In the genomic region with DNA sequence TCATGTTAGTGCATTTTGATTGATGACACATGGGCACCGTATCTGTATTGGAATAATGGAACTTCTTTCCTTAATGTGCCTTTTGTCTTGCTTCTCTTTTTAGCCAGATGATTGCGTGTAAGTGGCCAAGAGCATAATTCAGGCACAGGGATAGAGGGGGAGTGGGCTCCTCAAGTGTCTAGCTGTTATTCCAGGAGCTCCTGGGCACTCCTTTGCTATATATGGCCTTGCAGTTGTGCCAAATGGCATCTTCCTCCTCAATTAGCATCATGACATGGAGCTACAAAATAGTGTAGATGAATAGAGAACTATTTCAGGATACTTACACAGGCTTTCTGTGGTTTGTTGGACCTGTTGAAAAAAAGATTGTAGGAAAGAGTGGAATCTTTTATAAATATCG, we compare ENCODE assay signal across 36 mouse cellular contexts. TPM values are rescaled to one million over a fixed set of nuclear protein-coding genes. Genes with fewer than 3 reads are reported as not detected.
"Had no signal": no experiment of that assay in that cellular context is flagged by ENCODE, and none has a peak within 500 bp of the region (broad histone marks: within the 10 kb centered on the region; RNA-seq: fewer than 3 reads in every experiment).

No protein-coding gene starts in this region.

- H3K4me3 ChIP-seq: limb, embryonic 10.5 days; limb, embryonic 12.5 days; limb, embryonic 13.5 days; limb, embryonic 15.5 days; liver, embryonic 12.5 days; liver, embryonic 13.5 days; liver, embryonic 15.5 days; lung, embryonic 15.5 days; megakaryocyte, embryonic 14.5 days; midbrain, embryonic 10.5 days; midbrain, embryonic 12.5 days; midbrain, embryonic 13.5 days; midbrain, embryonic 15.5 days had no signal

- DNase-seq: left cerebral cortex, postnatal 4 days; liver; liver, embryonic 13.5 days; liver, postnatal 0 days; lung, adult 18-20 months; lung, adult 2 months; lung, embryonic 14.5 days; lung, postnatal 10 days; lung, postnatal 14 days; lung, postnatal 36 days; lung, postnatal 4 days; midbrain, embryonic 14.5 days had no signal

- H3K9ac ChIP-seq: limb, embryonic 12.5 days; limb, embryonic 13.5 days; limb, embryonic 15.5 days; liver, embryonic 12.5 days; liver, embryonic 13.5 days; liver, embryonic 14.5 days; liver, embryonic 15.5 days; liver, postnatal 0 days; lung, embryonic 14.5 days; lung, embryonic 15.5 days; midbrain, embryonic 12.5 days; midbrain, embryonic 13.5 days; midbrain, embryonic 15.5 days had no signal

- H3K27ac ChIP-seq: limb, embryonic 10.5 days; limb, embryonic 12.5 days; limb, embryonic 13.5 days; limb, embryonic 15.5 days; liver, embryonic 12.5 days; liver, embryonic 13.5 days; liver, embryonic 14.5 days; liver, embryonic 15.5 days; lung, embryonic 15.5 days; macrophage; midbrain, embryonic 10.5 days; midbrain, embryonic 12.5 days; midbrain, embryonic 13.5 days; midbrain, embryonic 15.5 days had no signal

- H3K4me2 ChIP-seq: limb, embryonic 12.5 days; limb, embryonic 13.5 days; limb, embryonic 15.5 days; liver, embryonic 11.5 days; liver, embryonic 12.5 days; liver, embryonic 13.5 days; liver, embryonic 15.5 days; lung, embryonic 14.5 days; lung, embryonic 15.5 days; midbrain, embryonic 11.5 days; midbrain, embryonic 12.5 days; midbrain, embryonic 13.5 days; midbrain, embryonic 15.5 days had no signal

- H3K27me3 ChIP-seq: limb, embryonic 12.5 days; limb, embryonic 13.5 days; limb, embryonic 15.5 days; liver, embryonic 12.5 days; liver, embryonic 13.5 days; liver, embryonic 15.5 days; lung, embryonic 15.5 days; megakaryocyte, embryonic 14.5 days; midbrain, embryonic 12.5 days; midbrain, embryonic 13.5 days; midbrain, embryonic 15.5 days had no signal

- ATAC-seq: liver, embryonic 12.5 days; liver, postnatal 0 days; lung, postnatal 0 days; midbrain, embryonic 13.5 days; midbrain, embryonic 15.5 days; midbrain, embryonic 16.5 days had no signal

- H3K36me3 ChIP-seq: limb, embryonic 10.5 days; limb, embryonic 12.5 days; limb, embryonic 13.5 days; limb, embryonic 15.5 days; liver, embryonic 12.5 days; liver, embryonic 13.5 days; liver, embryonic 15.5 days; lung, embryonic 15.5 days; midbrain, embryonic 10.5 days; midbrain, embryonic 12.5 days; midbrain, embryonic 13.5 days; midbrain, embryonic 15.5 days had no signal

- H3K4me1 ChIP-seq: limb, embryonic 10.5 days; limb, embryonic 12.5 days; limb, embryonic 13.5 days; limb, embryonic 15.5 days; liver, embryonic 12.5 days; liver, embryonic 13.5 days; liver, embryonic 15.5 days; lung, embryonic 15.5 days; megakaryocyte, embryonic 14.5 days; midbrain, embryonic 10.5 days; midbrain, embryonic 12.5 days; midbrain, embryonic 13.5 days; midbrain, embryonic 15.5 days had no signal

- H3K9me3 ChIP-seq: limb, embryonic 10.5 days; limb, embryonic 12.5 days; limb, embryonic 13.5 days; limb, embryonic 15.5 days; liver, embryonic 12.5 days; liver, embryonic 13.5 days; liver, embryonic 15.5 days; lung, embryonic 15.5 days; megakaryocyte, embryonic 14.5 days; midbrain, embryonic 10.5 days; midbrain, embryonic 12.5 days; midbrain, embryonic 13.5 days; midbrain, embryonic 15.5 days had no signal

RNA-seq across cellular contexts. Expression of a gene that starts 11.6 kb away (rescaled TPM):
- total RNA-seq: liver, adult 2 months; megakaryocyte progenitor cell, adult 5-6 weeks; megakaryocyte, adult 5-6 weeks; megakaryocyte-erythroid progenitor cell, adult 5-6 weeks; monocyte, adult 5-6 weeks had no signal
- polyA plus RNA-seq: liver, adult 2 months; liver, embryonic 12.5 days; liver, embryonic 13.5 days; liver, embryonic 14.5 days; liver, embryonic 15.5 days; liver, embryonic 16.5 days; liver, postnatal 0 days; lung, postnatal 0 days; macrophage had no signal
